Mouse (Mus musculus) limb, embryonic 11.5 days (tissue): Measurements from ENCODE around the gene Fxyd4. TPM values are rescaled to one million over a fixed set of nuclear protein-coding genes. Genes with fewer than 3 reads are reported as not detected.

Experiments used
- ATAC-seq: fragments of 200-750 bp; cut with Nextera tagmentation; 2 replicates; pipeline ENCODE4 v1.8.0; 2017; ENCODE audit warnings: low read depth; ENCODE audit not compliant: insufficient number of reproducible peaks, low FRiP score, low TSS enrichment
- DNase-seq: peaks from one replicate; pipeline ENCODE4 v3.0.0-alpha.2; 2015; ENCODE audit warnings: low spot score
- H3K27ac ChIP-seq: fragments of 300-500 bp; sonication (generic); replicated peaks from 2 replicates; pipeline ENCODE4 v1.5.1; 2014; ENCODE audit warnings: low read depth, mild to moderate bottlenecking, low read length
- H3K27me3 ChIP-seq: fragments of 300-500 bp; sonication (generic); 2 replicates; pipeline ENCODE4 v1.6.1; 2014; ENCODE audit warnings: mild to moderate bottlenecking, low read length, mixed read lengths; ENCODE audit not compliant: control insufficient read depth, insufficient read depth
- H3K36me3 ChIP-seq: fragments of 300-500 bp; sonication (generic); 2 replicates; pipeline ENCODE4 v1.6.1; 2014; ENCODE audit warnings: mild to moderate bottlenecking, low read length, moderate library complexity, mixed read lengths; ENCODE audit not compliant: control insufficient read depth, insufficient read depth
- H3K4me1 ChIP-seq: fragments of 300-500 bp; sonication (generic); 2 replicates; pipeline ENCODE4 v1.6.1; 2014; ENCODE audit warnings: low read length, mixed read lengths; ENCODE audit not compliant: control insufficient read depth, insufficient read depth
- H3K4me2 ChIP-seq: fragments of 300-500 bp; sonication (generic); 2 replicates; pipeline ENCODE4 v1.6.1; 2014; ENCODE audit warnings: low read depth, mild to moderate bottlenecking, moderate library complexity; ENCODE audit not compliant: severe bottlenecking
- H3K4me3 ChIP-seq: fragments of 300-500 bp; sonication (generic); 2 replicates; pipeline ENCODE4 v1.5.1; 2014; ENCODE audit warnings: low read depth, low read length
- H3K9ac ChIP-seq: fragments of 300-500 bp; sonication (generic); 2 replicates; pipeline ENCODE4 v1.6.1; 2014; ENCODE audit warnings: mild to moderate bottlenecking, low read length
- H3K9me3 ChIP-seq: fragments of 300-500 bp; sonication (generic); 2 replicates; pipeline ENCODE4 v1.6.1; 2016; ENCODE audit warnings: low read length; ENCODE audit not compliant: control insufficient read depth
- WGBS: fragments of 180-500 bp; shearing (Covaris S2); extraction: QIAGEN DNeasy Blood & Tissue Kit; methylation state at CpG from one replicate; pipeline ENCODE4 v1.1.7; 2014; 5-methylcytosine and 5-hydroxymethylcytosine counted together
- polyA plus RNA-seq: library from polyadenylated mRNA; unstranded; fragments of >200 nt; fragmentation: Nextera tagmentation; extraction: Ambion mirVana; gene quantifications from 2 replicates; pipeline ENCODE4 v1.2.1, GENCODE M21; 2014

Gene Fxyd4
- polyA plus RNA-seq, 1 experiment from 2014 or later = 2.0 TPM

GRCm38 (mm10) chr6:117926871-117927491, 10.5 kb downstream of the Fxyd4 start:
- no peaks in the 10 kb centered on the region for H3K4me1 ChIP-seq
- no peak overlapping the region for H3K4me3 ChIP-seq
- no peaks in the 10 kb centered on the region for H3K27me3 ChIP-seq
- no peak overlapping the region for H3K9ac ChIP-seq
- no peaks in the 10 kb centered on the region for H3K9me3 ChIP-seq
- H3K27ac ChIP-seq = no peak overlapping the region
- peaks cover 3% of the 10 kb centered on the region; the same call in 1 of the 2 replicates for H3K36me3 ChIP-seq
- no peak overlapping the region for H3K4me2 ChIP-seq
- DNase-seq (no peak), ATAC-seq (no peak)
- WGBS = 73% methylated on average over 4 of the region's 4 CpGs

DNA sequence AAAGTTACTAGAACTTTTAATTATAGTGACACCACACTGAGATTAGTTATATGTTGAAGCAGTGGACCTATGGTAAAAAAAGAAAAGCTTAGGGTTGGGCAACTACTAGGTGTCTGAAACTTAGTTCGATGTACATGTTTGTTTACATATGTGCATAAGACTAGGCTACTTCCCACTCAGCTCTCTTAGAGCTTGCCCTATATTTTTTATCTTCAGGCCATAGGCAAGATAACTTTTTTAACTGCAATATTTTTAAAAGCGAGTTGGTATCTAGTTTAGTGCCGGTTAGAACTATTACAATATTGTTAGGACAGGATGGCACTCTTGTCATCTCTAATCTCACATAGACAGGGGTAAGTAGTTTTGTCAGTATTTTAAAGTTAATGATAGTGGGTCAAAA, 15.5 kb downstream of the Fxyd4 start:
- H3K27me3 ChIP-seq = no peaks in the 10 kb centered on the region
- H3K36me3 ChIP-seq = peaks cover 2% of the 10 kb centered on the region; the same call in 1 of the 2 replicates

DNA sequence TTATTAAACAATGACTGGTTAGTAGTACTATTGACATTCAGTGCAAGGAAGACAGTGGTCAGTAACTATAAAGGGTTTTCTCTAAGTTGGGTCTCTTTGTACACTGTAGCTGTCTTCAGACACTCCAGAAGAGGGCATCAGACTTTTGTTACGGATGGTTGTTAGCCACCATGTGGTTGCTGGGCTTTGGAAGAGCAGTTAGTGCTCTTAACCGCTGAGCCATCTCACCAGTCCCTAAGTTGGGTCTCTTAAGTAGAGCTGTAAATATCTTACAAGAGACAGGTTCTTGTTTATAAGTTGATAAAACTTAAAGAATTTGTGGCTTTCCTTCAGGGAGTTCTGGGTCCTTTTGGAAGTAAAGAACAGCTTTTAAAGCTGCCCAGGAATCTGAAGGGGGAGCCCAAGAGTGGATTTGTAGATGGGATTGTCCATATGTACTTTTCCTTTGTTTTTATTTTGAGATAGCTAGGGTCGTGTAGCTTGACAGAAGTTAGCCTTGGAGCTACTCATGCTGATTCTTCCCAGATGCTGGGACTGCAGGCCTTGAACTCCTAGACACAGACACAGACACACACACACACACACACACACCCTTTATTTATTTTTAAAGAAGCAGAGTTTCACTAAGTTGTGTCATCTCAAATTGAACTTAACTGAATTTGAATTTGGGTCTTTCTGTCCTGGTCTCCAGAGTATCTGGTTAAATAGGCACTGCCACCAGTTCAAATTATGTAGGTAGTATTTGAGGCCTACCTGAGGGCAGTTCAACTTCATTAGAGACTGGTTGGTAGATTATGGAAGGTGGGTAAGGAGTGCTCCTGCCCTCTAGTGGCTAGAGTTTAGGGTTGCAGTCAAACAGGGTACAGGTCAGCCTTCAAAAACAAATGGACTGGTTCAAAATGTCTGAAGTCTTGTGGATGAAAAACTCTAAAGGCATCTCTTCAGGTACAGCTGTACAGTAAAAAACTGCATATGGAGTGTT, 16.5 kb downstream of the Fxyd4 start:
- 64% methylated on average over 3 of the region's 3 CpGs for WGBS
- H3K4me1 ChIP-seq = peaks cover 8% of the 10 kb centered on the region; the same call in 1 of the 2 replicates
- ATAC-seq = no peak
- H3K27me3 ChIP-seq = no peaks in the 10 kb centered on the region
- H3K27ac ChIP-seq = no peak overlapping the region
- H3K4me3 ChIP-seq = no peak overlapping the region
- no peaks in the 10 kb centered on the region for H3K9me3 ChIP-seq
- peaks cover 2% of the 10 kb centered on the region; the same call in 1 of the 2 replicates for H3K36me3 ChIP-seq
- no peak overlapping the region for H3K9ac ChIP-seq
- peak; percentile 45 for DNase-seq
- H3K4me2 ChIP-seq = no peak overlapping the region

More for the DNA sequence above, 15.5 kb downstream of the Fxyd4 start:
- ATAC-seq (no peak), DNase-seq (no peak)
- Histone ChIP-seq H3K9ac (no peak overlapping the region), H3K9me3 (no peaks in the 10 kb centered on the region), H3K4me1 (peaks cover 5% of the 10 kb centered on the region; the same call in 1 of the 2 replicates), H3K27ac (no peak overlapping the region), H3K4me3 (no peak overlapping the region), H3K4me2 (no peak overlapping the region)
- WGBS = 94% methylated on average over 3 of the region's 3 CpGs

GRCm38 (mm10) chr6:117918043-117918442, 19.4 kb downstream of the Fxyd4 start:
- H3K27me3 ChIP-seq = no peaks in the 10 kb centered on the region
- 31% methylated on average over 5 of the region's 5 CpGs for WGBS
- peak overlapping the region; percentile 47 for H3K4me3 ChIP-seq
- ATAC-seq = no peak
- no peaks in the 10 kb centered on the region for H3K9me3 ChIP-seq
- peak overlapping the region; percentile 79 for H3K4me2 ChIP-seq
- 0 out of 2 replicates have a peak, but pooled peaks cover 2% of the 10 kb centered on the region for H3K36me3 ChIP-seq
- peak overlapping the region; percentile 92 for H3K9ac ChIP-seq
- peak overlapping the region; percentile 96 for H3K27ac ChIP-seq
- peaks cover 12% of the 10 kb centered on the region; the same call in 1 of the 2 replicates for H3K4me1 ChIP-seq
- DNase-seq = peak; percentile 40

DNA sequence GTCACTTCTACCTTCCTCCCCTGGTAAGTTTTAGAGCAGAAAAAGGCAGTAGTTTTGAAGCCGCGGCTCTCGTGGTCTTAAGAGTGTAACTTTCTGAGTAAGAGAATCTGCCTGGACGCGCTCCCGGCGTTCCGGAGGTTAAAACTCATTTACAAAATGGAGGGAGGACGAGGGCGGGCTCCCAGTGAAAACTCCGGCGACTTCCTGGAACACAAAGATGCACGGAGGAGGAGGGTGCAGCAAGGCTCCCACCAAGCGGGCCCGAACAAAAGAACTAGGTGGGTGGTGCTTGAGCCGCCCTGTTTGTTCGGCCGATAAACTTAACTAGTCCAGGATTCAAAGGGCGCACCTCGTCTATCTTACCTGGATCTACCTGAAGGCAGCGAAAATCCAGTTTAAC, 19.9 kb downstream of the Fxyd4 start:
- H3K9me3 ChIP-seq = no peaks in the 10 kb centered on the region
- H3K36me3 ChIP-seq = 0 out of 2 replicates have a peak, but pooled peaks cover 2% of the 10 kb centered on the region
- H3K9ac ChIP-seq = peak overlapping the region; percentile 92
- peaks cover 12% of the 10 kb centered on the region; the same call in 1 of the 2 replicates for H3K4me1 ChIP-seq
- peak overlapping the region; percentile 96 for H3K27ac ChIP-seq
- H3K4me3 ChIP-seq = peak overlapping the region; percentile 47
- no peaks in the 10 kb centered on the region for H3K27me3 ChIP-seq
- H3K4me2 ChIP-seq = peak overlapping the region; percentile 79
- DNase-seq (peak; percentile 83), ATAC-seq (0 out of 2 replicates have a peak, but pooled peaks have one; percentile 32)
- WGBS = 2% methylated on average over 21 of the region's 21 CpGs

DNA sequence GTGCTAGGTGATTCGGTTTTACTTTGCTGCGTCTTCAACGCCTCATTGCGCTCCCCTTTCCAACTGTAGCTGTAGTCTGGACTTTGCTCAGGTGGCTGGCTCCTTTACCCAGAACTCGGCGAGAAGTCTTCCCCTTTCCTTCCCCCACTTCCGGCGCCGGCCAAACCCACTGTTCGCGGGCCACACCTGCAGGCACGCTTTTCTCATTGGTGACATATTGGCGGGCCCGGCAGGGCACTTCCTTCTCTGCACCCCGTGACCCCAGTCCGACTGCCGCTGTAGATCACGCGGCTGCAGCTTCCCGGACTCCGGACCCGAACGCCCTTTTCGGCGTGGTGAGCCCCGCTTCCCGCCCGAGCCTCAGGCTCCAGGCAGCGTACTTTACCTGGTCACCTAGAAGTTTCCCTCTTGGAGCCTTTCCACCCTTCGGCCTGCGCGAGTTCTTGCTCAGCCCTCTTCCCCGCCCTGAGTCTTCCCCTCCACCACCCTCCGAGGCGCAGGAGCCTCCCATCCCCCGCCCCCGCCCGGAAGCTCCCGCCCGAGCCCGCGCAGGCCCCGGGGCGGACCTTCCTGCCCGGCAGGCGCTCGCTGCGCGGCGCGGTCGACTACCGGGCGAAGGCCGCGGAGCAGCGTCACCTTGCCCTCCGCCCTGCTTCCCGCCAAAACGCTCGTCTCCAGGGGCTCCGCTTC, 20.6 kb downstream of the Fxyd4 start:
- H3K27me3 ChIP-seq = no peaks in the 10 kb centered on the region
- peak overlapping the region; percentile 47 for H3K4me3 ChIP-seq
- ATAC-seq = peak; percentile 93
- H3K36me3 ChIP-seq = 0 out of 2 replicates have a peak, but pooled peaks cover 2% of the 10 kb centered on the region
- DNase-seq = peak; percentile 88
- peak overlapping the region; percentile 79 for H3K4me2 ChIP-seq
- no peaks in the 10 kb centered on the region for H3K9me3 ChIP-seq
- peak overlapping the region; percentile 96 for H3K27ac ChIP-seq
- WGBS = under 1% methylated on average over 62 of the region's 62 CpGs
- H3K9ac ChIP-seq = peak overlapping the region; percentile 92
- peaks cover 12% of the 10 kb centered on the region; the same call in 1 of the 2 replicates for H3K4me1 ChIP-seq

- Histone ChIP-seq H3K27me3 (no peaks in the 10 kb centered on the region), H3K4me1 (peaks cover 12% of the 10 kb centered on the region; the same call in 1 of the 2 replicates), H3K4me2 (peak overlapping the region; percentile 79), H3K27ac (peak overlapping the region; percentile 96), H3K36me3 (0 out of 2 replicates have a peak, but pooled peaks cover 2% of the 10 kb centered on the region), H3K9me3 (no peaks in the 10 kb centered on the region), H3K4me3 (peak overlapping the region; percentile 47), H3K9ac (peak overlapping the region; percentile 92)
- WGBS = 1% methylated on average over 12 of the region's 12 CpGs
- ATAC-seq = no peak
- no peak for DNase-seq
Observed at GRCm38 (mm10) chr6:117916205-117916736, 21.2 kb downstream of the Fxyd4 start.
